Mouse (Mus musculus): ENCODE measurements around the gene Epb41.

- TF ChIP-seq CTCF (IDR thresholded peaks at IDR 0.05; ENCODE audit: low read depth) = no peak
- no peak for TF ChIP-seq EP300 (IDR thresholded peaks at IDR 0.05; ENCODE audit: low read depth)
Measured at GRCm38 (mm10) chr4:131881306-131881705, 193.8 kb downstream of the Epb41 start.
